Mouse (Mus musculus) kidney, postnatal 14 days (tissue): ENCODE results near the gene Ifi207.
"Not testable (repeated sequence)": the region's sequence is repeated elsewhere in the genome, so short reads cannot be mapped to it uniquely, and the experiment has no call there.

Experiments
- DNase-seq: peaks from one replicate; pipeline ENCODE4 v3.0.0; 2022; ENCODE audit warnings: mixed read lengths

Ifi207 gene

GRCm38 (mm10) chr1:173741656-173742055 is at the start of gene Ifi207:
Gene Ifi207, minus strand, starts transcription at chr1:173741747.
- no peak for DNase-seq

- not testable (repeated sequence) for DNase-seq
These were observed 31.9 kb upstream of the Ifi207 start for GRCm38 (mm10) chr1:173773457-173773856.

DNA sequence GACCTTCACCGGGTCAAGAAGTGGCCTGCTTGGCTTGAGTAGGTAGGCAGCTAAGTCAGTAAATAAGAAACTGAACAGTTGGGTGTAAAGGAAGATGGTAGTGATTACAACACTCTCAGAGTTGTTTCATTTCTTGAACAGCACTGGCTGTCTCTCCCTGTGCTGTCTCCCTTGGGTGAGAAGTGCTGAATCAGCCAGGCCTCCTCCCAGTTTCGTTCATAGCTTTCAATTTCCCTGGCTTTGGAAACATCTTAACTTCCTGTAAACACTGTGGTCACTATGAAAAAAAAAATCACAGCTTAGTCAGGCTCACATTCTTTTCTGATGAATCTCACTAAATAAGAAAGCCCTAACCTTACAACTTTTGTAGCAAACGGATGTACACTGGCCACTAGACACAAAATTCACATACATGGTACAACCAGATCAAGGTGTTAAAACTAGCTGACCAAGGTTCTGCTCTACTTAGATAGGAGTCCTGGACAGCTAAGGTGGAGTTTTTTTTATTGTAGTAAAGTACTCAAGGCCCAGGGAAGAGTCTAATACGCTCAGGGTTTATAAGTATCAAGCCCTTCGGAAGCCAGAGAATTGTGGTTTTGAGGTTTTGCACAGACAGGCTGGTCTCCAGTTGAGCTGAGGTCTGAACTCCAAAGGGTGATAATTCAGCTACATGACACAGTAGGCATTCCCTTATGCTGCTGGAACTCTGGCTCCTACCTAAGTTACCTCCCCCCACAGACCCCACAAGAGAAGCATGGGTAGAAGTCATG is 25.5 kb upstream of the Ifi207 start, which contains the start of gene Ifi204:
Gene Ifi204, minus strand, starts transcription at position 96 of the 770 bp plus-strand sequence.
- DNase-seq = peak; percentile 30

DNA sequence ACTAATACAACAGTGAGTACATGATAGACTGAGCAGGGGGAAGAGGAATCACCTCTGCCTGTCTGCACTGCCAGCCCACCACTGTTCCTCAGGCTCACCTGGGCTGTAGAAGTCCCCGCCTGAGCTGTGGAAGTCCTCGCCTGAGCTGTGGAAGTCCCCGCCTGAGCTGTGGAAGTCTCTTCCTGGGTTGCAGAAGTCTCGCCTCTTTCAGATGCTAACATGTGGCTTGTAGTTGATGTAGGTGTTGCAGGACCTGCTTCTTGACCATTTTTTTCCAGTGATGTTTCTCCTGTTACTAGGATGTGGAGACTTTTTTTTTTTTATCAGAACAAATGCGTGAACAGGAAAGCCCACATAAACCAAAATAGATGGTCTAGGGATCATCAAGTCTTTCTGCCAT is 18.5 kb upstream of the Ifi207 start:
- not testable (repeated sequence) for DNase-seq

GRCm38 (mm10) chr1:173742262-173742661 is 715 bp upstream of the Ifi207 start:
- DNase-seq = no peak

- DNase-seq = no peak
These were observed 1.0 kb downstream of the Ifi207 start for GRCm38 (mm10) chr1:173740537-173740936.

DNA sequence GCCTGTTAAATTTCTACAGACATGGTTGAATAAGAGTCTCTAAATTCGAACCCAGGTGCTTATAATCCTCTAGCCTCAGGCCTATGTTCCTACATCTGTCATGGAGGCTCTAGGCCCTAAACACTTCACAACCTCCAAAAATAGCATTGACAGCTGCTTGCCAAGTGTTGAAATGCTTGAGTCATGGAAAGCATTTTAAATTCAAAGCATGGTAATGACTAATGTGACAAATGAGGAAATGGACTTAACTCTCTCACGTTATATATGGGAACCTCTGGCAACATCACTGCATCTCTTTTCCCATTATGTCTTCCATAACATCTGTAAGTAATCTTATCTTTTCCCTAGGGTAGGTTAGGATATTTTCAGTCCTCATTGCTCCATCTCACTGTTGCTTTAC is 4.6 kb downstream of the Ifi207 start:
- no peak for DNase-seq

GRCm38 (mm10) chr1:173735015-173735414 is 6.5 kb downstream of the Ifi207 start:
- DNase-seq = not testable (repeated sequence)

DNA sequence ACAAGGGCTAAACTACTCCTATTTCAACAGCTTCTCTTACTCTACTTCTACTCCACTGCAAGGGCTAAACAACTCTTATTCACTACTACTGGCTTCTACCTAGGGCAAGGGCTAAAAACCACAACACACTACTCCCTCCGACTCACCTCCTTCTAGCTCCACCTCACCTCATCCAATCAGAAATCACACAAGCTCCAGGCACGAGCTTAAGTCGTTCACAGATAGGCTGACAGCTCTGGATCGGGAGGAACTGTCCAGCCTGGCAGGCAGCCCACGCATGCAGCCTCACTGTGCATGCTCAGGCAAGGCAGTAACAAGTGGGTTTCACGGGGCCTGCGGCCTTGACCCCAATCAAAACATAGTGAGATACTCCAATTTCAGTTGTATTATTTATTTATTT is 8.3 kb downstream of the Ifi207 start:
- peak; percentile 3 for DNase-seq

GRCm38 (mm10) chr1:173694270-173694669 is 47.3 kb downstream of the Ifi207 start:
- DNase-seq = no peak

DNA sequence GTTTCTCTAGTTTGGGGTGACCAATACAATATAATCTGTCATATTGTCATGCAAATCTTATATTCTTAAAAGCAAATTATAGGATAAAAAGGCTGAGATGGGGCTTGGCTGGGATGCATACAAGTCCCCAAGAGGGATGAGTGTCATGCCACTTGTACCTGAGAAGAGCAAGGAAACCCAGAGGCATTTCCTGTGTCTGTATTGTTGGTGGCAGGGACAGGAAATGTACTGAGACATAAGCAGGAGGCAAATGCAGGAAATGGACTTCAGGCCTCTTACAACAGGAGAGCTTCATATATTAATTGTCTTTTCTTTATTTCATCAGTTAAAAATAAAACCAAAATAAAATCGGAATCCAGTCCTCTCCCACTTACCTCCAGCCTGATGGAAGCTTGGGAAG is 62.9 kb downstream of the Ifi207 start:
- DNase-seq = not testable (repeated sequence)

DNA sequence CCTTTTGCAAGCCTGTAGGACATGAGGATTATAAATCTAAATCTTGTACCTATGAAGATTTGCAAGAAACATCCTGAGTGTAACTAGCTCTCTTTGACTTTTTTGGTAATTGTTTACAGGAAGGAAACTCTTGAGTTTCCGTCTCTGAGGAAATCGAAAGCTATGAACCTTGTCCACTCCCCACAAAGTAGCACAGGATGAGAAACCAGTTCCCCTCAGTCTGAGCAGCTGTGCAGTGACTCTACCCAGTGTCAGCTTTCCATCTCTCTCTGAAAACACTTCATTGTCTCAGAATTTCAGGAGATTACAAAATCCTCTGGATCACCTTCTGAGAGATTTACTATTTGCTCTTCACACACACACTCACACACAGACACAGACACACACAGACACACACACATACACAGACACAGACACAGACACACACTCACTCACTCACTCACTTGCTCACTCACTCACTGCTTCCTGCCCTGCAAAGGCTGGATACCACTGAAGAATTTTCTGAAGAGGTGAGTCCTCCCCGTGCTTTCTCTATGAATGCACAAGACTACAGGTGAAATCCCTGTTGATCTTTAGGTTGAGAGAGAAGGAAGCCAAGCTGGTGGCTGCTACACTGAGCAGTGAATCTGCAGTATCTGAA is 68.0 kb downstream of the Ifi207 start, which contains the start of gene Ifi208:
Gene Ifi208, plus strand, starts transcription at position 218 of the 640 bp plus-strand sequence.
- not testable (repeated sequence) for DNase-seq
